Mouse (Mus musculus): ENCODE measurements around the gene Slc9a5. TPM values are rescaled to one million over a fixed set of nuclear protein-coding genes. Genes with fewer than 3 reads are reported as not detected.

The Slc9a5 gene
- polyA plus RNA-seq, 1 experiment from 2014 or later = 1.5 TPM

DNA sequence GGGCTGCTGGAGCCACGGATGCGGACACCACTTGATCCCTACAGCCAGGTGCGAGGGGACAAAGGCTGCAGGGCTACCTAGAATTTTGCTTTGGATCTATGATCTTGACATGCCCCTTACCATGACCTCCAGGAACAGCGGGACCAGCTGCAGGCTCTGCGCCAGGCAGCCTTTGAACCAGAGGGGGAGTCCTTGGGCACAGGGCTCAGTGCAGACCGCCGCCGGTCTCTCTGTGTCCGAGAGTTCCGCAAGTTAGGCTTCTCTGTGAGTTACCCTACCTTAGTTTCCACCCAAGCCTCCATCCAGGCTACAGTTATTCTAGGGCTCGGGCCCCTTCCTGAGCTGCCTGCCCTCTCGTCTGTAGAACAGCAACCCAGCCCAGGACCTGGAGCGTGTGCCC is 41.0 kb upstream of the Slc9a5 start:
- Histone ChIP-seq H3K4me1 (replicated peaks; ENCODE audit: control insufficient read depth, insufficient read depth, low read length) (peaks cover 35% of the 10 kb centered on the region), H3K36me3 (ENCODE audit: control insufficient read depth, insufficient read depth, low read length) (peaks cover 36% of the 10 kb centered on the region), H3K9me3 (ENCODE audit: control insufficient read depth, low read length) (no peaks in the 10 kb centered on the region), H3K27me3 (replicated peaks; ENCODE audit: control insufficient read depth, insufficient read depth, low read length) (no peaks in the 10 kb centered on the region), H3K4me2 (no peak overlapping the region), H3K27ac (ENCODE audit: low read depth, low read length) (no peak overlapping the region), H3K4me3 (ENCODE audit: low read depth, low read length) (no peak overlapping the region), H3K9ac (ENCODE audit: low read depth, low read length) (no peak overlapping the region)
- no peak for ATAC-seq (replicated peaks; ENCODE audit: low FRiP score)
- DNase-seq (ENCODE audit: low spot score) = no peak
- WGBS = 94% methylated on average over 13 of the region's 13 CpGs

DNA sequence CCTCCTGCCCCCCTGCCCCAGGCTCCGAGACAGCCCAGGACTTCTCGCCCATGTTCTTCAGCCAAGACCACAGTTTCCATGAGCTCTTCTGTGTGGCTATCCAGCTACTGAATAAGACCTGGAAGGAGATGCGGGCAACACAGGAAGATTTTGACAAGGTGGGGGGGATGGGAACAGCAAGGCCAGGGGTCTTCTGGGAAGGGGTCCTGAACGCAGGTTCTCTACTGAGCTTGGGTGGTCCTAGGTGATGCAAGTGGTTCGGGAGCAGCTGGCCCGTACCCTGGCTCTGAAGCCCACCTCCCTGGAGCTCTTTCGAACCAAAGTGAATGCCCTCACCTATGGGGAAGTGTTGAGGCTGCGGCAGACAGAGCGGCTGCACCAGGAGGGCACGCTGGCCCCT is 40.2 kb upstream of the Slc9a5 start:
- ATAC-seq (replicated peaks; ENCODE audit: low FRiP score) (no peak), DNase-seq (ENCODE audit: low spot score) (no peak)
- Histone ChIP-seq H3K4me2 (no peak overlapping the region), H3K36me3 (ENCODE audit: control insufficient read depth, insufficient read depth, low read length) (peaks cover 36% of the 10 kb centered on the region), H3K9ac (ENCODE audit: low read depth, low read length) (no peak overlapping the region), H3K27me3 (replicated peaks; ENCODE audit: control insufficient read depth, insufficient read depth, low read length) (no peaks in the 10 kb centered on the region), H3K4me3 (ENCODE audit: low read depth, low read length) (no peak overlapping the region), H3K27ac (ENCODE audit: low read depth, low read length) (no peak overlapping the region), H3K9me3 (ENCODE audit: control insufficient read depth, low read length) (no peaks in the 10 kb centered on the region), H3K4me1 (replicated peaks; ENCODE audit: control insufficient read depth, insufficient read depth, low read length) (peaks cover 39% of the 10 kb centered on the region)
- WGBS = 91% methylated on average over 10 of the region's 10 CpGs

DNA sequence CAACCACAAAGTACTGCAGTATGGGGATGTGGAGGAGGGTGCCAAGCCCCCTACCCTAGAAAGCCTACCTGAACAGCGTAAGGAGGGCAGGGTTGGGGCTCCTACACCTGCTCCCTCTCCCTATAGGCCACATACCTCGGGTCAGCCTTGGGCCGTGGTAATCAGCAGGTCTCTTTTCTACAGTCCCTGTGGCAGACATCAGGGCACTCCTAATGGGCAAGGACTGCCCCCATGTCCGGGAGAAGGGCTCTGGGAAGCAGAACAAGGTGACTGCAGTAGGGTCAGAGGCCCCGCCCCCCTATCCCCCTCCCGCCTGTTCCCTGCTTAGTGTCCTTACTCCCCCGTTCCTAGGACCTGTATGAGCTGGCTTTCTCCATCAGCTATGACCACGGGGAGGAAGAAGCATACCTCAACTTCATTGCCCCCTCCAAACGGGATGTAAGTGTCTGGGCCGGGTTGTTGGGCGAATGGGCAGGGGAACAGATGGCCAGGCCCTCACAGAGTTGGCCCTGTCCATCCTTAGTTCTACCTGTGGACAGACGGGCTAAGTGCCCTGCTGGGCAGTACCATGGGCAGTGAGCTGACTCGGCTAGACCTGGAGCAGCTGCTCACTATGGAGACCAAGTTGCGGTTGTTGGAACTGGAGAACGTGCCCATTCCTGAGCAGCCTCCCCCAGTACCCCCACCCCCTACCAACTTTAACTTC is 39.3 kb upstream of the Slc9a5 start:
- WGBS = 80% methylated on average over 15 of the region's 15 CpGs
- DNase-seq (ENCODE audit: low spot score) (no peak), ATAC-seq (replicated peaks; ENCODE audit: low FRiP score) (no peak)
- Histone ChIP-seq H3K36me3 (ENCODE audit: control insufficient read depth, insufficient read depth, low read length) (peaks cover 33% of the 10 kb centered on the region), H3K9me3 (ENCODE audit: control insufficient read depth, low read length) (no peaks in the 10 kb centered on the region), H3K4me1 (replicated peaks; ENCODE audit: control insufficient read depth, insufficient read depth, low read length) (peaks cover 43% of the 10 kb centered on the region), H3K4me3 (ENCODE audit: low read depth, low read length) (no peak overlapping the region), H3K9ac (ENCODE audit: low read depth, low read length) (no peak overlapping the region), H3K4me2 (no peak overlapping the region), H3K27me3 (replicated peaks; ENCODE audit: control insufficient read depth, insufficient read depth, low read length) (no peaks in the 10 kb centered on the region), H3K27ac (ENCODE audit: low read depth, low read length) (no peak overlapping the region)

DNA sequence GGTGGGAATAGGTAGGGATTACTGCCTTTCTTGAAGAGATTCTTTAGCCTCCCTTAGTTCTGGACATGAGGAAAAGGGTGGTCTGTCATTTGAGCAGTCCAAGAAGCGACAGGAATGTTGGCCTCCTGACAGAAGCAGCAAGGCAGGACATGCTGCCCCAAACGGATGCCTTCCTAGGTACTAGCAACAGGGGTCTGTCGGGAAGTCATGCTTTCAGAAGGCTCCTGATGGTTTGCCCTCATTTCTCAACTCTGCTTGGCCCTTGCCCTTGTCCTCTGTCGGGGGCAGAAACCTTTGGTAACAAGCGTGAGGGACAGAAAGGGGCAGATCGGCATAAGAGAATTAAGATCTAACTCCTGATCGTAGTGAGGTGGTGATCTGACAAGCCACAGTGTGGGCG is 38.5 kb upstream of the Slc9a5 start:
- H3K4me3 ChIP-seq (ENCODE audit: low read depth, low read length) = no peak overlapping the region
- no peak overlapping the region for H3K4me2 ChIP-seq
- peaks cover 35% of the 10 kb centered on the region for H3K36me3 ChIP-seq (ENCODE audit: control insufficient read depth, insufficient read depth, low read length)
- 86% methylated on average over 8 of the region's 8 CpGs for WGBS
- no peaks in the 10 kb centered on the region for H3K27me3 ChIP-seq (replicated peaks; ENCODE audit: control insufficient read depth, insufficient read depth, low read length)
- H3K9ac ChIP-seq (ENCODE audit: low read depth, low read length) = no peak overlapping the region
- H3K4me1 ChIP-seq (replicated peaks; ENCODE audit: control insufficient read depth, insufficient read depth, low read length) = peaks cover 38% of the 10 kb centered on the region
- H3K9me3 ChIP-seq (ENCODE audit: control insufficient read depth, low read length) = no peaks in the 10 kb centered on the region
- DNase-seq (ENCODE audit: low spot score) (no peak), ATAC-seq (replicated peaks; ENCODE audit: low FRiP score) (no peak)
- no peak overlapping the region for H3K27ac ChIP-seq (ENCODE audit: low read depth, low read length)

DNA sequence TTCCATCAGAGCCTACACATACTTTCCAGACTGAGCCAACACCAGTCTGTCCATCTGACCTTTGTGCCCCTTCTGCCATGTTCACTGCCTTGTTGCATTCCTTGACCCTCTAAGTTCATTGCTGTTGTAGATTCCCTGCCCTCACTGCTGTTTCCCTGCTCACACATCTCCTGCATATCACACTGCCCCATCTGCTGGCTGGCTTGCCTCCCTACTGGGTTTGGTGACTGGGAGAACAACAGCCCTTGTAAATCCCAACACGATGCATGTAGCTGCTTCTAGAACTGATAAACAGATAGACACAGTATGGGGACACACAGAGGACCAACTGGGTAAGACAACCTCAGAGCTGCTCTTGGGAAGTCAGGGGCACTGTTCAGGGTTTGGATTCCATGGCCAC is 36.9 kb upstream of the Slc9a5 start:
- Histone ChIP-seq H3K27me3 (replicated peaks; ENCODE audit: control insufficient read depth, insufficient read depth, low read length) (no peaks in the 10 kb centered on the region), H3K36me3 (ENCODE audit: control insufficient read depth, insufficient read depth, low read length) (peaks cover 40% of the 10 kb centered on the region), H3K4me1 (replicated peaks; ENCODE audit: control insufficient read depth, insufficient read depth, low read length) (peaks cover 29% of the 10 kb centered on the region), H3K4me2 (no peak overlapping the region), H3K4me3 (ENCODE audit: low read depth, low read length) (no peak overlapping the region), H3K9ac (ENCODE audit: low read depth, low read length) (no peak overlapping the region), H3K27ac (ENCODE audit: low read depth, low read length) (peak overlapping the region; percentile 55; the same call in 1 of the 2 replicates), H3K9me3 (ENCODE audit: control insufficient read depth, low read length) (no peaks in the 10 kb centered on the region)
- peak; percentile 63 for ATAC-seq (replicated peaks; ENCODE audit: low FRiP score)
- no peak for DNase-seq (ENCODE audit: low spot score)
- 54% methylated on average over 1 of the region's 1 CpGs for WGBS

DNA sequence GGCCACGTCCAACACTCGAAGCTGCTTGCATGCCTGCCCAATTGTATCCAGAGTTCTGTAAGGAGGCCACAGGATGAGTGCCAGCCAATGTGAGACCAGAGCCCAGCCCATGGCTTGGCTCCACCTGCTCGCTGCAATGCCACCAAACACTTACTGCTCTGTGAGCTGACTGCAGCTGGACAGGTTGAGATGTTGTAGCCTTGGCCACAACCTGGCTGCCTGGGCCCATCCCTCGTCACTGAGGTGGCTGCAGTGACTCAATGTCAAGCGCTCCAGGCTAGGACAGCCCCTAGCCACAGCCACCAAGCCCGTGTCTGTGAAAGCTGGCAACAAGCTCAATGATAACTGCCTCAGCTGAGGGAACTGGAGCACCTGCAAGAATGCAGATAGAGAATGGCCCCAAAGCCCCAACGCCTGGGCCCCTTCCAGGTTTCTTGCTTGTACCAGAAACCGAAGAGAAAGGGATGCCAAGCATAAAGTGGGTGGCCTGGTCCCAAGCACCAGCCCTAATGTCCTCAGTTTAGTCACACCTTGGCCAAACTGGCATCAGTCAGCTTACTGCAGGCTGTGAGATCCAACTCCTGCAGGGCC is 35.7 kb upstream of the Slc9a5 start:
- H3K9ac ChIP-seq (ENCODE audit: low read depth, low read length) = peak overlapping the region; percentile 47; the same call in 1 of the 2 replicates
- H3K4me3 ChIP-seq (ENCODE audit: low read depth, low read length) = no peak overlapping the region

DNA sequence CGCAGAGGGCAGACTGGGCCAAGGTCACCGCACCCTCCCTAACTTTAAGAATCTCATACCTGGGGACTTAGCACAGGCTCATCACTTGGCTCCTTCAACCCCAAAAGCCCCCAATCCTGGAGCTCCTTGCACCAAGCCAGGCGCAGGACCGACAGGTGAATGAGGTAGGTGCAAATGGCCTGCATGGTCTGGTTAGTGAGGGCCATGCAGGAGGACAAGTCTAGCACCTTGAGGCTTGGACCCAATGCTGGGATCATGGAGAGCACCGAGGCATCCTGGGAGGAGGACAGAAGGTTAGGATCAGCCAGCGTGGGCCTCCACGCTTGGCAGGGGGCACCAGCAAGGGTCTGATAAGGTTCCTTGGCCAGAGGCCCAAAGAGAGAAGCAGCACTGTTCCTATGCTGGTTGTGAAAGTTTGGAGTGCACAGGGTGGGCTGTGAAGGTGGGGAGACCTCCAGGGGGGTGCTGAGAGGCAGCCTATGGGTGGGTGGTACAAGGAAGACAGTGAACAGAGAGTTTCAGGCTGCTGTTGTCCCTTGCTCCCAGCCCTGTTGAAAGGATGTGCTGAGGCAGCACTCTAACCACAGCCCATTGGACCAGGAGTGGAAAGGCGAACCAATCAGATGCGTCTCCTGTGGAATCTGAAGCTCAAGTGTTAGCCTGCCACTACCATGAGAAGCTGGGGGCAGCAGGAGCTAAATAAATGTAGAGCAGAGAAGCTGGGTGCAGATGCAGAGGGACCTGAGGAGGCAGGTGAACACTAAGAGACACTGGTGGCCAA is 34.8 kb upstream of the Slc9a5 start:
- WGBS = 81% methylated on average over 9 of the region's 9 CpGs
- H3K4me2 ChIP-seq = peak overlapping the region; percentile 50
- no peaks in the 10 kb centered on the region for H3K9me3 ChIP-seq (ENCODE audit: control insufficient read depth, low read length)
- H3K27ac ChIP-seq (ENCODE audit: low read depth, low read length) = peak overlapping the region; percentile 65
- 0 out of 2 replicates have a peak, but pooled peaks have one; percentile 28 for ATAC-seq (replicated peaks; ENCODE audit: low FRiP score)
- H3K4me3 ChIP-seq (ENCODE audit: low read depth, low read length) = no peak overlapping the region
- H3K4me1 ChIP-seq (replicated peaks; ENCODE audit: control insufficient read depth, insufficient read depth, low read length) = peaks cover 29% of the 10 kb centered on the region
- no peaks in the 10 kb centered on the region for H3K27me3 ChIP-seq (replicated peaks; ENCODE audit: control insufficient read depth, insufficient read depth, low read length)
- no peak for DNase-seq (ENCODE audit: low spot score)
- H3K36me3 ChIP-seq (ENCODE audit: control insufficient read depth, insufficient read depth, low read length) = peaks cover 32% of the 10 kb centered on the region
- H3K9ac ChIP-seq (ENCODE audit: low read depth, low read length) = peak overlapping the region; percentile 47; the same call in 1 of the 2 replicates

More for the DNA sequence above, 35.7 kb upstream of the Slc9a5 start:
- DNase-seq (ENCODE audit: low spot score) = no peak
- peak overlapping the region; percentile 50 for H3K4me2 ChIP-seq
- peak overlapping the region; percentile 65 for H3K27ac ChIP-seq (ENCODE audit: low read depth, low read length)
- ATAC-seq (replicated peaks; ENCODE audit: low FRiP score) = peak; percentile 78
- peaks cover 32% of the 10 kb centered on the region for H3K36me3 ChIP-seq (ENCODE audit: control insufficient read depth, insufficient read depth, low read length)
- peaks cover 29% of the 10 kb centered on the region for H3K4me1 ChIP-seq (replicated peaks; ENCODE audit: control insufficient read depth, insufficient read depth, low read length)
- WGBS = 71% methylated on average over 8 of the region's 8 CpGs
- no peaks in the 10 kb centered on the region for H3K9me3 ChIP-seq (ENCODE audit: control insufficient read depth, low read length)
- no peaks in the 10 kb centered on the region for H3K27me3 ChIP-seq (replicated peaks; ENCODE audit: control insufficient read depth, insufficient read depth, low read length)

DNA sequence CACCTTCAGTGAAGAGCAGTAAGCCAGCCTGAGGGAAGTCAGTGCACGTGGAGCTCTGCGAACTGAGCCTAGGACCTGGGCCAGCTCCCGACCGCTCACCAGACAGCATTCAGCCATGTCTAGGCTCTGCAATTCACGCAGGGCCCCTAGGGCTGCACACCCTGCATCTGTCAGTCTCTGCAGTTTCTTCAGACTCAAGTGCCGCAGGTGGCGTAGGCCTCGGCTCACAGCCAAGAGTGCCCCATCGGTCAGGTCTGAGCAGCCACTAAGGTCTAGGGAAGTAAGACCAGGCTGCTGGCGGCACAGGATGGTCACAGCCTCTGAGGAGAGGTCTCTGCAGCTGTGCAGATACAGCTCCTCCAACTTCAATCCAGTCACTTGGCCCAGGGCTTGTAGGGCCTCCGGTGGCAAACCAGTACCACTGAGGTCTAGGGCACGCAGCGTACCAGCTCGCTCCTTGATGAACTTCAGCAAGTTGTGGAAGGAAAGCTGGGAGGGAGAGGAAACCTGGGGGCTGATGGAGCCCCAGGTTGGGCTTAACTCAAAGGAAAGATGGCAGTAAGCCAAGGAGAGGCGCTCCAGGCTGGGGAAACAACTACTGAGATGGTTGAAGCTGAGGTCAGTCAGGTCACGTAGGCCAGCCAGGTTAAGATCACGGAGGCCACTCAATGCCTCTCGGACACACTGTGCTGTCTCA is 33.4 kb upstream of the Slc9a5 start:
- H3K27ac ChIP-seq (ENCODE audit: low read depth, low read length) = no peak overlapping the region
- no peaks in the 10 kb centered on the region for H3K9me3 ChIP-seq (ENCODE audit: control insufficient read depth, low read length)
- DNase-seq (ENCODE audit: low spot score) (no peak), ATAC-seq (replicated peaks; ENCODE audit: low FRiP score) (no peak)
- H3K36me3 ChIP-seq (ENCODE audit: control insufficient read depth, insufficient read depth, low read length) = peaks cover 30% of the 10 kb centered on the region
- no peak overlapping the region for H3K4me2 ChIP-seq
- no peak overlapping the region for H3K4me3 ChIP-seq (ENCODE audit: low read depth, low read length)
- no peaks in the 10 kb centered on the region for H3K27me3 ChIP-seq (replicated peaks; ENCODE audit: control insufficient read depth, insufficient read depth, low read length)
- WGBS = 93% methylated on average over 18 of the region's 18 CpGs
- H3K9ac ChIP-seq (ENCODE audit: low read depth, low read length) = no peak overlapping the region
- H3K4me1 ChIP-seq (replicated peaks; ENCODE audit: control insufficient read depth, insufficient read depth, low read length) = peaks cover 41% of the 10 kb centered on the region

All from liver, embryonic 11.5 days (tissue).